Mouse (Mus musculus) embryo, embryonic 10.5 days (tissue): ENCODE measurements at regions not wholly inside any gene's neighbourhood (a gene's known extent, or its start where the extent isn't known, plus 50 kb on each side); places are given as distances from the start of the nearest gene placed in this dataset.

Experiments used
- DNase-seq: peaks from one replicate; pipeline ENCODE4 v3.0.0-alpha.2; 2015; ENCODE audit warnings: low spot score

- DNase-seq: peak; percentile 45
These were observed 1526.6 kb upstream of the Cdh8 start for GRCm38 (mm10) chr8:100942680-100943427.

GRCm38 (mm10) chr8:100939533-100939932 is 1523.3 kb upstream of the Cdh8 start:
- peak; percentile 66 for DNase-seq

GRCm38 (mm10) chr8:100890307-100890706 is 1474.0 kb upstream of the Cdh8 start:
- DNase-seq: no peak

- no peak for DNase-seq
These were observed 1449.4 kb upstream of the Cdh8 start for GRCm38 (mm10) chr8:100865624-100866023.

- peak; percentile 83 for DNase-seq
These were observed 1434.7 kb upstream of the Cdh8 start for GRCm38 (mm10) chr8:100850822-100851437.
